Mouse (Mus musculus) kidney, embryonic 15.5 days (tissue): Measurements from ENCODE around the gene Gm1113. TPM values are rescaled to one million over a fixed set of nuclear protein-coding genes. Genes with fewer than 3 reads are reported as not detected.

Experiments used
- ATAC-seq: fragments of 200-750 bp; cut with Nextera tagmentation; replicated peaks from 2 replicates; pipeline ENCODE4 v1.8.0; 2017; ENCODE audit warnings: moderate TSS enrichment; ENCODE audit not compliant: low FRiP score
- H3K27ac ChIP-seq: fragments of 300-500 bp; sonication (generic); 2 replicates; pipeline ENCODE4 v1.5.1; 2015; ENCODE audit warnings: mild to moderate bottlenecking, inconsistent platforms
- H3K27me3 ChIP-seq: fragments of 300-500 bp; sonication (generic); 2 replicates; pipeline ENCODE4 v1.6.1; 2015; ENCODE audit warnings: inconsistent platforms
- H3K36me3 ChIP-seq: fragments of 300-500 bp; sonication (generic); 2 replicates; pipeline ENCODE4 v1.6.1; 2015; ENCODE audit warnings: inconsistent platforms
- H3K4me1 ChIP-seq: fragments of 300-500 bp; sonication (generic); 2 replicates; pipeline ENCODE4 v1.6.1; 2015; ENCODE audit warnings: inconsistent platforms
- H3K4me2 ChIP-seq: fragments of 300-500 bp; sonication (generic); 2 replicates; pipeline ENCODE4 v1.6.1; 2015; ENCODE audit warnings: moderate library complexity, mild to moderate bottlenecking, inconsistent platforms
- H3K4me3 ChIP-seq: fragments of 300-500 bp; sonication (generic); replicated peaks from 2 replicates; pipeline ENCODE4 v1.5.1; 2015; ENCODE audit warnings: mild to moderate bottlenecking, inconsistent platforms
- H3K9ac ChIP-seq: fragments of 300-500 bp; sonication (generic); 2 replicates; pipeline ENCODE4 v1.6.1; 2015; ENCODE audit warnings: mild to moderate bottlenecking, inconsistent platforms
- H3K9me3 ChIP-seq: fragments of 300-500 bp; sonication (generic); replicated peaks from 2 replicates; pipeline ENCODE4 v1.6.1; 2016; ENCODE audit warnings: inconsistent platforms
- WGBS: fragments of 180-500 bp; shearing (Covaris S2); methylation state at CpG from one replicate; pipeline ENCODE4 v1.1.7; 2015; ENCODE audit warnings: mixed read lengths; 5-methylcytosine and 5-hydroxymethylcytosine counted together
- polyA plus RNA-seq: library from polyadenylated mRNA; unstranded; fragments of >200 nt; fragmentation: Nextera tagmentation; extraction: Ambion mirVana; gene quantifications from 2 replicates; pipeline ENCODE4 v1.2.1, GENCODE M21; 2015

Gm1113 gene
- polyA plus RNA-seq, 1 experiment from 2014 or later = not detected

DNA sequence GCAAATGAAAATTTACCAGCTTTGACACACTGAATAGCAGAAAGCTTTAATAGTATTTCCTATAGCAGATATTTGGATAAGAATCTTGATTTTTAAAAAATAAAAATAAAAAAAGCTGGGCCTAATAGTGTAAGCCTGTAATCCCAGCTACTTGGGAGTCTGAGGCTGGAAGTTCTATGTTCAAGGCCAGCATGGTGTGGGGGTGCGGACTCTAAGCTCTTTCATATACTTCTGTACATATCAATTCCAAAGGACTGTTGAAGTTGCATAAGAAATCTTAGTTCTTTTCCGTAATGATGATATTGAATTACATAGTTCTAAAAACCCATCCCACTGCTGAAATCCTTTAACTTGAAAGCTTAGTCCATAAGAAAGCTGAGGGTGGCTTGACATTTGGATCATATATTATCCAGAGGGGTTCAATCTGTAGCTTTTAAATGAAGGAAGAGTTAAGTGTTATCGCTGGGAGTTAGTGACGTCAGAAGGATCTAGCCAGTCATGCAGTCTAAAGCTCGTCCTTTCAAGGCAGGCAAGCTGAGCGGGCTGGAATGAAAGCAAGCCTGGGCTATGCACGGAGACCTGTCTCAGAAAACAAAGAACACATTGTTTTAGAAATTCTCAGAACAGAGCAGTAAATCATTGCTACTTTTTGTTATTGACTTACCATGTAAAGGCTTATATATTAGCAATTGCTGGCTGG lies 24.9 kb downstream of the Gm1113 start:
- peak; percentile 76 for ATAC-seq
- no peaks in the 10 kb centered on the region for H3K9me3 ChIP-seq
- 34% methylated on average over 7 of the region's 7 CpGs for WGBS
- H3K4me3 ChIP-seq = no peak overlapping the region
- H3K4me2 ChIP-seq = no peak overlapping the region
- no peaks in the 10 kb centered on the region for H3K27me3 ChIP-seq
- H3K9ac ChIP-seq = no peak overlapping the region
- peaks cover 26% of the 10 kb centered on the region for H3K36me3 ChIP-seq
- peaks cover 11% of the 10 kb centered on the region; the same call in 1 of the 2 replicates for H3K4me1 ChIP-seq
- no peak overlapping the region for H3K27ac ChIP-seq

DNA sequence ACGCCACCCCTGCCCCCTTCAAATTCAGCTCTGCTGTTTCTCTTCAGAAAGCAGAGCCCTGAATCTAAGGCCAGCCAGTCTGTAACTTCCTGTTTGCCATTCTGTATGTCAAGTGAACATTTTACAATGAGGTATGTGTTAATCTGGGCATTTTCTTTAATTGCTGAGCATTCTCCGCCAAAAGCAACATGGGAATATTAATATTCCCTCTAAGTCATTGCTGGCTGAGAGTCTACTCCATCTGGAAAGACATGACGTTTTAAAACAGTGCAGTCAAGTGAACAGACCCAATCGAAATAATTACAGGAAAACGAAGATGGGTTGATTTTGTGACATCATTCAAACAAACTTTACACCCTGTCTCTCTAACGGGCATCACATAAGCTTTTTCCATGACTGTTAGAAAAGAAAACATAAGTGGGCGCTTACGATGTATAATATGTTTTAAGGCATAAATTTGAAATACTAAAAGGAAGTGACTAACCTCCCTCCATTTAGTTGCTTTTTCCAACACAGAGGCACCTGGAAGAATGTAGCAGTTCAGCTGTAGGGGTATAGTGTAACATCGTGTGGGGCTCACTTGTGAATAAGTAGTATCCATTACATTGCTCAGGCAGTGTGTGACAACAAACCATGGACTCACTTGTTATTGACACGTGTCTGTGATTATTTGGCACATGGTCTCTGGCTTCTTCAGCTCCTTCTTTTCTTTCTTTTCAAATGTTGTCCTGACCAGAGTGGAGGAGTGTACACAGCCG lies 26.8 kb downstream of the Gm1113 start:
- 65% methylated on average over 11 of the region's 11 CpGs for WGBS
- H3K4me3 ChIP-seq = no peak overlapping the region
- no peak for ATAC-seq

DNA sequence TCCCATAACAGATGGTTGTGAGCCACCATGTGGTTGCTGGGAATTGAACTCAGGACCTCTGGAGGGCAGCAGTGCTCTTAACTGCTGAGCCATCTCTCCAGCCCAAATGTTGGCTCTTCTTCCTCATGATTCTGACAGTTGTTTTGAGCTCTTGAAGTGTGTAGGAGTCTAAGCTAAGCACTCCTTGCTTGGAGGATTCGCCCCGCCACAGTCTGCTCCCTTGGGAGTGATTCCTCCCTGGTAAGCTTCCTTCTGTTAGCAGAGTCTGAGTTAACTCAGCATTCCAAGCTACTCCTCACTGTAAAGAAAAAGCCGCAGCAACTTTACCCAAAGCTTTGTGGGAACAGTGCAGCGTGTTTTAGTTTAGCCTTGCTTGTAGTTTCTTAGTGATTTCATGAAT lies 29.6 kb downstream of the Gm1113 start:
- no peaks in the 10 kb centered on the region for H3K27me3 ChIP-seq
- no peaks in the 10 kb centered on the region; the same call in 1 of the 2 replicates for H3K4me1 ChIP-seq
- H3K9me3 ChIP-seq = no peaks in the 10 kb centered on the region
- H3K4me3 ChIP-seq = no peak overlapping the region
- no peak overlapping the region for H3K27ac ChIP-seq
- no peak for ATAC-seq
- WGBS = 70% methylated on average over 4 of the region's 4 CpGs
- peaks cover 60% of the 10 kb centered on the region for H3K36me3 ChIP-seq
- no peak overlapping the region for H3K4me2 ChIP-seq
- no peak overlapping the region for H3K9ac ChIP-seq

More for the DNA sequence above, 26.8 kb downstream of the Gm1113 start:
- Histone ChIP-seq H3K9ac (no peak overlapping the region), H3K36me3 (peaks cover 41% of the 10 kb centered on the region), H3K27me3 (no peaks in the 10 kb centered on the region), H3K4me1 (peaks cover 11% of the 10 kb centered on the region; the same call in 1 of the 2 replicates), H3K4me2 (no peak overlapping the region), H3K27ac (no peak overlapping the region), H3K9me3 (no peaks in the 10 kb centered on the region)

DNA sequence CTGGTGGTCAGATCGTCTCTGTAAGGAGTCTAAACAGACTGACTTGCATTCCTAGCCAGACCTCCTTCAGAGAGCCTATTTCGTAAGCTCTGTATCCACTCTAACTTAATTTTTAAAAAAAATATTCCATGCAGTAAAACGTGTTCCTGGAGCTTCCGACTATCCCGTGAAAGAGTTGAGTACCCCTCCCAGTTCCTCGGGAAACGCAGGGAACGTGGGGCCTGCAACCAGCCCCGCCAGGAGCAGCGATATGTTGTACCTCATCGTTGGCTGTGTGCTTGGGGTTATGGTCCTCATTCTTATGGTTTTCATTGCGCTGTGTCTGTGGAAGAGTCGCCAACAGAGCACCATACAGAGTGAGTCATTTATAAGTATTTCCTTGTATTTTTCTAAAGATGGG lies 31.5 kb downstream of the Gm1113 start:
- Histone ChIP-seq H3K27ac (no peak overlapping the region), H3K4me3 (no peak overlapping the region), H3K4me2 (no peak overlapping the region), H3K27me3 (no peaks in the 10 kb centered on the region), H3K9ac (no peak overlapping the region), H3K4me1 (no peaks in the 10 kb centered on the region), H3K36me3 (peaks cover 64% of the 10 kb centered on the region), H3K9me3 (no peaks in the 10 kb centered on the region)
- ATAC-seq = no peak
- WGBS = 88% methylated on average over 13 of the region's 13 CpGs

DNA sequence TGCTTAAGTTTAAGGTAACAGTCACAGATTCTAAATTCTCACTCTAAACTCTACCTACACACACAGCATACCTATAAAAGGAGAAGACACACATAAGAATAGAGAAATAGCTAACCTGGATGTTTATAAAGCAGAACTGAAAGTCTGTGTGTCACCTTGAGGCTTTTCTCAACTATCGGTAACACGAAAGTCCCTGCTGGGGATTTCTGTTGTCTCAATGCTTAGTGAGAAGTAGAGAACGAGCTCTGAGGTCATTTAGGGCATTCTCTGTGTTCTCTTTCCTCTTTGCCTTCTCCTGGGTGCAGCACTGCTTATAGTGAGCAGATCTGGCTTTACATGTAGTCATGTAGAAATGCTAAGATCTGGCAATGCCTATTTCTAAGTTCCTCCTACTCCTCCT lies 34.1 kb downstream of the Gm1113 start:
- 93% methylated on average over 3 of the region's 3 CpGs for WGBS
- H3K9ac ChIP-seq = no peak overlapping the region
- ATAC-seq = no peak

DNA sequence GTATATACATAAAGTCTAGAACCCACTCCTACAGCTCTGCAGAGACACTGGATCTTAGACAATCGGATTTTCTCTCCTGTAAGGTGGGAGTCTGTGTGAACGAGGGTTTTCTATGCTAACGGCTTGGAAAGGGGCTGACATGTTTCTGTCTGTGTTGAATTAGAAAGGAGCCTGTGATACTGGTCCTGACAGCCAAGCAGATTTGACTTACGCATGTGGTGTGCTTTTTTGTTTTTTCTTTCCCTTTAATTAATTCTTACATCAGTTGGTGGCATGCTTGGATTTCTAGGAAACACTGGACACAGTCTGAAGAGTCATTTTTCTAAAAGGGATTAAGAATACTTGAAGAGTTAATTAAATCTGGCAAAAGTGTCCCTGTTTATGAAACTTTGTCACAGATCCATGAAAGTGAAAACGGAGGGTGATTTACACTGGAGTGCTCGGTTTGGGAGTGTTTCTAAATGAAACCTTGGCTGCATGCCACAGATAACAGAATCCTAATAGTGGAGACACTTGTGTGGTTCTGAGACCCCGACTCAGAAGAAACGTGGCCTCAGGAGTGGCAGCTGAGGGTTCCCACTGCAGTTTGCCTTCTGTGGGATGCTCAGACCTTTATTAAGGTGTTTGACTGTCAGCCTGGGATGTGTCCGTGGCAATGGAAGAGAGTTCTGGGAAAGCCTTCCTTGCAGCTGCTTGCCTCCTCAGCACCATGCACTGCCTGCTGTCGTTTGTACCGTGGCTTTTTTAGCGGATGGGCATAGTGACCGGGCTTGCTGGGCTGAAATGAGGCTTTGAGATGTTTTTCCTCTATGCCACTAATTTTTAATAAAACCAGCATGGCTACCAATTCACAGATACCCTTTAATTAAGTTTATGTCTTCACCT lies 35.8 kb downstream of the Gm1113 start:
- no peak overlapping the region for H3K4me2 ChIP-seq
- 51% methylated on average over 13 of the region's 13 CpGs for WGBS
- peaks cover 55% of the 10 kb centered on the region for H3K36me3 ChIP-seq
- H3K27me3 ChIP-seq = no peaks in the 10 kb centered on the region
- H3K4me3 ChIP-seq = no peak overlapping the region
- no peak overlapping the region for H3K9ac ChIP-seq
- no peak for ATAC-seq
- H3K9me3 ChIP-seq = no peaks in the 10 kb centered on the region
- no peaks in the 10 kb centered on the region for H3K4me1 ChIP-seq
- H3K27ac ChIP-seq = no peak overlapping the region

More for the DNA sequence above, 34.1 kb downstream of the Gm1113 start:
- no peak overlapping the region for H3K4me2 ChIP-seq
- H3K27me3 ChIP-seq = no peaks in the 10 kb centered on the region
- H3K4me1 ChIP-seq = no peaks in the 10 kb centered on the region
- H3K4me3 ChIP-seq = no peak overlapping the region
- H3K9me3 ChIP-seq = no peaks in the 10 kb centered on the region
- peaks cover 61% of the 10 kb centered on the region for H3K36me3 ChIP-seq
- no peak overlapping the region for H3K27ac ChIP-seq

DNA sequence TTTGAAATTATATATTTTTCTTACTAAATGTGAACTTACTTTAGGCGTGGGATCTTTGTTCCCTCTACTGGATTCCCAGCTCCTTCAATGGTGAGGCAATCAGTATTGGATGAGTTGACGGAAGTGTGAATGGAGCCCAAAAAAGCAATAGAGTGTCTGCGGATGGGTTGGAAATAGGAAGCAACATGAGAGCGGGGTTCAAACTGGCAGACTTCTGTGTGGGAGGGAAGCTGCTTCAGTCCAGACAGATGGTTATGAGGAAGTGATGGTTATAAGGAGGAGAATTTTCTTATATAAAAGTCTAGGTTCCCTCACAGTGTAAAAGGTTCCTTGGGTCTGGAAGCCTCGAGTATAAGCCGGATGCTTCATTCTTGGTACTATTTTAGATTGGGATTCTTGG lies 38.6 kb downstream of the Gm1113 start:
- Histone ChIP-seq H3K4me1 (peaks cover 1% of the 10 kb centered on the region; the same call in 1 of the 2 replicates), H3K9me3 (no peaks in the 10 kb centered on the region), H3K9ac (no peak overlapping the region), H3K27ac (no peak overlapping the region), H3K36me3 (peaks cover 50% of the 10 kb centered on the region), H3K4me2 (no peak overlapping the region), H3K4me3 (no peak overlapping the region), H3K27me3 (no peaks in the 10 kb centered on the region)
- WGBS = 89% methylated on average over 6 of the region's 6 CpGs
- no peak for ATAC-seq

DNA sequence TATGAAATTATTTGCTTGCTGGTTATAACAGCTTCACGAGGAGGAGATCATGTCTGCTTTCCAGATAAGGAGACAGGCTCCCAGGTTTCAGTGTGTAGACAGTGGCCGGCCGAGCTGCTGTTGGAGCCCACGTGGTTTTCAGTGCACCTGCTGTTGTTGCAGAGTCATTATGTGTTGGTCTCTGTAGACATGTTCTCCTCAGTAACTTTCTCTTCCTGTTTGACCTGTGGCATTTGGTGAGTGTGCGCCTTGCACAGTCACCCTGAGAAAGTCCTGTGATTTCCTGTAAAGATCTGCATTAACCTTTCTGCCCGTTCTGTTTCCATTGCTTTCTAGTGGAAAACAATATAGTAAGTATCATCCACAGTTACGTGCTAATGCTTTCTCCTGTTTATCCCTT lies 42.7 kb downstream of the Gm1113 start:
- no peak for ATAC-seq
- Histone ChIP-seq H3K27ac (no peak overlapping the region), H3K27me3 (no peaks in the 10 kb centered on the region), H3K4me3 (no peak overlapping the region), H3K9ac (no peak overlapping the region), H3K4me2 (no peak overlapping the region), H3K4me1 (peaks cover 8% of the 10 kb centered on the region; the same call in 1 of the 2 replicates), H3K9me3 (no peaks in the 10 kb centered on the region), H3K36me3 (peaks cover 56% of the 10 kb centered on the region)
- WGBS = 88% methylated on average over 7 of the region's 7 CpGs

DNA sequence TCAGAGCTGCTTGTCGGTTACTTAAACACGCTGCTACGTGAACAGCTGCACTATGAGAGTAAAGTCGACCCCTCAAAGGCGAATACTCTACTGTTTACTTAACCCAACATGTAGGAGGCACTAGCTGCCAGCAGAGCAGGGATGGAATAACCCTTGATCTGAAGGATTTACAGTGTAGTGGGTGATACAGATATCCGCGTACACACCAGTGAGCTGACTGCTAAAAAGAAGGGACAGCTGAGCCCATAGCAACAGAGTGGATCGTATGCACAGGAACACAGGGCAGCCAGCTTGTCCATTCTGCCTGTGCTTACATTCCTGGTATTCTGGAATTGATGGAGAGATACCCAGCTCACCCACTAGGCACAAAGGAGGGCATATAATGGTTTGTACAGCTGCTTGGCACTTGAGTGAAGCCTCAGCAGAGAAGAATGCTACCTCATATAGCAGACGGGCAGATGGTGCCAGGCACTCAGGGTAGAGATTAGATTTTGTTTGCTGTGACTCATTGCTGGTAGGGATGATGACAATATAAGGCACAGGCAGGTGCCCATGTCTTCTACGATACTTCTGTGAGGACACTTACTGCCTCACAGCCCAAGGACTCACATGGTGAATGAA lies 43.9 kb downstream of the Gm1113 start:
- Histone ChIP-seq H3K27ac (no peak overlapping the region), H3K9ac (no peak overlapping the region), H3K4me3 (no peak overlapping the region), H3K4me1 (peaks cover 8% of the 10 kb centered on the region; the same call in 1 of the 2 replicates), H3K9me3 (no peaks in the 10 kb centered on the region), H3K27me3 (no peaks in the 10 kb centered on the region), H3K36me3 (peaks cover 49% of the 10 kb centered on the region), H3K4me2 (no peak overlapping the region)
- peak; percentile 93 for ATAC-seq
- WGBS = 34% methylated on average over 10 of the region's 10 CpGs

DNA sequence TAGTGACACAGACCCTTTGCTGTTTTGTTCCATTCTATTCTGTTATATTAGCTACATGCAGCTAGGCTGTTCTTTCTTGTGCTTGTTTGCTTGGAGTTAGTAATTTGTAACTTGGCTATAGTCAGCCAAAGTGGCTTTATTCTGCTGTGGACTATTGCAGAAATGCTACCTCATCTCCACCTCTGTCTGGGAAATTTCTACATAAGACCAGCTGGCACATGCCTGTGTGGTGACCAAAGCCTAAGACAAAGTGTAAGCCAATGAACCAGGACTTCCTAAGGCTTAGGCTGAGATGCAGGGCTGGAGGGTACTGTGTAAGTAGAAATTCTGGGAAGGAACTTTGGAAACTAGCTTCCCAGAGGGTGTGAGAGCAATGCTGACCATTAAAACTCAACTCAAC lies 49.2 kb downstream of the Gm1113 start:
- no peak overlapping the region for H3K9ac ChIP-seq
- H3K36me3 ChIP-seq = peaks cover 33% of the 10 kb centered on the region
- H3K27me3 ChIP-seq = no peaks in the 10 kb centered on the region
- no peak overlapping the region for H3K4me2 ChIP-seq
- no peak for ATAC-seq
- H3K9me3 ChIP-seq = no peaks in the 10 kb centered on the region
- H3K4me1 ChIP-seq = peaks cover 15% of the 10 kb centered on the region
- no peak overlapping the region for H3K27ac ChIP-seq
- no peak overlapping the region for H3K4me3 ChIP-seq

DNA sequence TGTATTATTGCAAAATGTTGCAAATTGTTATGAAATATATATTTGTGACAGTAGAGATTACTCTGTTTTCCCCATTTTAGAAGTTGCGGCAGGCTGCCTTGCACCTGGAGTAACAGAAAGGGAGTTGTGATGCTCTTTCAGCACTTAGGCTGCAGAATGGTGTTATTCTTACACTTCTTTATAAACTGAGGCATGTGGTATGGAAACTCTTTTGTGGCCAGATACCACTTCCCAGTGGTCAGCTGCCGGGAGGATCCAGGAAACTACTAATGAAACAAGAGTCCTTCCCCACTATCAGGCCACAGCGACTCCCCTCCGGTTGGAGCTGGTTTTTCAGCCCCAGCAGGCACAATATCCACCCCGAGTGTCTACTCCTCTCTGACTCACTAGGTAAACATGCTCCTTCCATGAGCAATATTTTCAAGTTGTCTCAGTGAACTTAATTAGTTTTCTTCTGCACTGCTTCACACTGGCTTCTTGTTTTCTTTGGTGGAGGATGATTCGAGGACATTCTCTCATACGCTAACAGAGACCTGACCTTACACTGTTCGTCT lies 50.7 kb downstream of the Gm1113 start:
- Histone ChIP-seq H3K4me3 (no peak overlapping the region), H3K9ac (no peak overlapping the region), H3K27me3 (no peaks in the 10 kb centered on the region), H3K4me1 (peaks cover 10% of the 10 kb centered on the region), H3K9me3 (no peaks in the 10 kb centered on the region), H3K36me3 (peaks cover 36% of the 10 kb centered on the region), H3K27ac (peak overlapping the region; percentile 71), H3K4me2 (no peak overlapping the region; the same call in 1 of the 2 replicates)
- 19% methylated on average over 8 of the region's 8 CpGs for WGBS
- peak; percentile 96 for ATAC-seq
